ENCODE assay signal across 9 mouse cellular contexts in genomic region chr10:73099846-73100241, GRCm38 (mm10). TPM values are rescaled to one million over a fixed set of nuclear protein-coding genes. Genes with fewer than 3 reads are reported as not detected.
A peak's percentile ranks its signal among the peaks of the same experiment; 100 is the strongest.
DNase-seq lines count a peak whose midpoint lies in the region; ATAC-seq and TF ChIP-seq lines count a peak whose summit lies in the region.
"Had no signal": no experiment of that assay in that cellular context is flagged by ENCODE, and none has a peak within 500 bp of the region (broad histone marks: within the 10 kb centered on the region; RNA-seq: fewer than 3 reads in every experiment).

No protein-coding gene starts in this region.

- no peak for TF ChIP-seq CTCF in left cerebral cortex, adult 2 months (IDR thresholded peaks at IDR 0.05)

- no peaks in the 10 kb centered on the region for H3K9me3 ChIP-seq in hindbrain, embryonic 15.5 days
- no peaks in the 10 kb centered on the region for H3K9me3 ChIP-seq in midbrain, embryonic 11.5 days (ENCODE audit: control insufficient read depth, low read length)

- H3K27me3 ChIP-seq in hindbrain, embryonic 15.5 days, result no peaks in the 10 kb centered on the region
- peaks cover 28% of the 10 kb centered on the region for H3K27me3 ChIP-seq in midbrain, embryonic 11.5 days (ENCODE audit: control insufficient read depth, insufficient read depth, low read length)

- whole genome bisulfite sequencing in hindbrain, embryonic 15.5 days, result under 1% methylated on average over 37 of the region's 37 CpGs
- WGBS in midbrain, embryonic 11.5 days, result under 1% methylated on average over 36 of the region's 37 CpGs

- H3K27ac ChIP-seq in left cerebral cortex, adult 2 months, result peak overlapping the region; percentile 61
- H3K27ac ChIP-seq in hindbrain, embryonic 15.5 days (replicated peaks), result peak overlapping the region; percentile 81
- H3K27ac ChIP-seq in midbrain, embryonic 11.5 days (ENCODE audit: low read depth, low read length), result no peak overlapping the region

- peaks cover 19% of the 10 kb centered on the region for H3K4me1 ChIP-seq in hindbrain, embryonic 15.5 days (replicated peaks)
- no peaks in the 10 kb centered on the region for H3K4me1 ChIP-seq in midbrain, embryonic 11.5 days (ENCODE audit: control insufficient read depth, insufficient read depth, low read length)

- peak overlapping the region; percentile 65 for H3K9ac ChIP-seq in hindbrain, embryonic 15.5 days
- peak overlapping the region; percentile 51; the same call in 1 of the 2 replicates for H3K9ac ChIP-seq in midbrain, embryonic 11.5 days (ENCODE audit: low read length)

- ATAC-seq in hindbrain, embryonic 15.5 days (ENCODE audit: low FRiP score, low read depth), result peak; percentile 64
- peak; percentile 79 for ATAC-seq in midbrain, embryonic 11.5 days (ENCODE audit: low FRiP score)

- no peaks in the 10 kb centered on the region for H3K36me3 ChIP-seq in hindbrain, embryonic 15.5 days
- H3K36me3 ChIP-seq in midbrain, embryonic 11.5 days (ENCODE audit: control insufficient read depth, insufficient read depth, low read length), result no peaks in the 10 kb centered on the region

- peak; percentile 10 for DNase-seq in adrenal gland, postnatal 14 days
- DNase-seq in adrenal gland, adult 18-20 months (ENCODE audit: low spot score in 2 of 2), result no peak
- peak; percentile 41 to 45 for DNase-seq in left cerebral cortex, adult 2 months (ENCODE audit: extremely low spot score in 1 of 2, low spot score in 2 of 2)
- no peak for DNase-seq in left cerebral cortex, adult 11 months (ENCODE audit: low spot score)
- peak; percentile 94 for DNase-seq in midbrain, embryonic 11.5 days (ENCODE audit: low spot score, missing footprints)
- no peak for DNase-seq in MN1 (ENCODE audit: low spot score)
- no peak for DNase-seq in urinary bladder, postnatal 14 days (ENCODE audit: low spot score)

- peak overlapping the region; percentile 76 for H3K4me2 ChIP-seq in hindbrain, embryonic 15.5 days
- peak overlapping the region; percentile 80 for H3K4me2 ChIP-seq in midbrain, embryonic 11.5 days

- intact Hi-C loops in left cerebral cortex, adult 2 months (cut with DNase I), result loop anchor here (2.0 to 10.0 kb wide), 9 partner anchors 88 to 1675 kb away; partner anchors contain the start of gene Zwint

- peak overlapping the region; percentile 63 for H3K4me3 ChIP-seq in left cerebral cortex, adult 2 months
- peak overlapping the region; percentile 71 for H3K4me3 ChIP-seq in hindbrain, embryonic 15.5 days
- peak overlapping the region; percentile 52 for H3K4me3 ChIP-seq in midbrain, embryonic 11.5 days (ENCODE audit: low read depth, low read length)
- H3K4me3 ChIP-seq: erythroblast, embryonic 14.5 days had no signal

RNA-seq across cellular contexts. Expression of gene Pcdh15, which starts 0.7 kb away (rescaled TPM):
- total RNA-seq in adrenal gland, postnatal 14 days (2021), result 6.0 and 6.6 TPM in 2 replicates
- total RNA-seq in adrenal gland, adult 18-20 months (2021), result 1 to 10 TPM; 4.9 to 5.3 TPM
- total RNA-seq in left cerebral cortex, adult 2 months (2021), result 10 to 100 TPM; 32.1 to 35.0 TPM
- polyA plus RNA-seq in hindbrain, embryonic 15.5 days (2015; fragmentation: Nextera tagmentation; extraction: Ambion mirVana), result 13.2 and 13.8 TPM in 2 replicates
- 0.53 and 1.1 TPM in 2 replicates for polyA plus RNA-seq in midbrain, embryonic 11.5 days (2014; fragmentation: Nextera tagmentation; extraction: Ambion mirVana)
- polyA plus RNA-seq: erythroblast, embryonic 14.5 days had no signal

Comparison
In these comparisons a context has a peak if more than half of its experiments do, and no peak if none do; other contexts are left out.
1. DNase-seq: peak in adrenal gland, postnatal 14 days (single experiment), left cerebral cortex, adult 2 months (2 of 2) and midbrain, embryonic 11.5 days (single experiment); none in adrenal gland, adult 18-20 months (0 of 2), left cerebral cortex, adult 11 months (single experiment), MN1 (single experiment) and urinary bladder, postnatal 14 days (single experiment).
2. Peak in every context shown above with its lines, with median percentiles within 50 percentile points of each other: H3K4me3 ChIP-seq.